Mouse (Mus musculus): ENCODE measurements around the gene Iqcd.

- no peak for TF ChIP-seq CTCF (IDR thresholded peaks at IDR 0.05)
- TF ChIP-seq EP300 (IDR thresholded peaks at IDR 0.05), result no peak
Observed at GRCm38 (mm10) chr5:120610906-120611305, 22.1 kb downstream of the Iqcd start.
